Mouse (Mus musculus): ENCODE data around the gene Ccnf.
A peak's percentile ranks its signal among the peaks of the same experiment; 100 is the strongest.

Ccnf gene

DNA sequence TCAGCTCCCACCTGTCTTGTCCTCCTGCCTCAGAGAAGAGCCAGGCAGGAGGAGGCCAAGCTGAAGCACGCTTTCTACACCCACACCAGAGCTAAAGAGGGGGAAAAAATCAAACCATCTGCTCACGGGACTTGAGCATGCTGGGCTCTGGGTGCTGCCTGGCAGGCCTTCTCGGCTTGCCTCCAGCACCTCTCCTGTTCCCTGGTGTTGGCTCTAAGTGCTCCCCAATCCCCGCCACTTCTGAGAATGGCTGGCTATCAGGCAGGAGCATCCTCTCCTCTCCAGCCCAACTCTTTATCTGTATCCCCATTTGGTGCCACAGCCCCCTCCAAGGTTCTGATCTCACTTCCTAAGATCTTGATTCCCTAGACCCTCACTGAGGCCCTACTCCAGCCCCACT lies 52.0 kb downstream of the Ccnf start:
- DNase-seq, result peak; percentile 72

DNA sequence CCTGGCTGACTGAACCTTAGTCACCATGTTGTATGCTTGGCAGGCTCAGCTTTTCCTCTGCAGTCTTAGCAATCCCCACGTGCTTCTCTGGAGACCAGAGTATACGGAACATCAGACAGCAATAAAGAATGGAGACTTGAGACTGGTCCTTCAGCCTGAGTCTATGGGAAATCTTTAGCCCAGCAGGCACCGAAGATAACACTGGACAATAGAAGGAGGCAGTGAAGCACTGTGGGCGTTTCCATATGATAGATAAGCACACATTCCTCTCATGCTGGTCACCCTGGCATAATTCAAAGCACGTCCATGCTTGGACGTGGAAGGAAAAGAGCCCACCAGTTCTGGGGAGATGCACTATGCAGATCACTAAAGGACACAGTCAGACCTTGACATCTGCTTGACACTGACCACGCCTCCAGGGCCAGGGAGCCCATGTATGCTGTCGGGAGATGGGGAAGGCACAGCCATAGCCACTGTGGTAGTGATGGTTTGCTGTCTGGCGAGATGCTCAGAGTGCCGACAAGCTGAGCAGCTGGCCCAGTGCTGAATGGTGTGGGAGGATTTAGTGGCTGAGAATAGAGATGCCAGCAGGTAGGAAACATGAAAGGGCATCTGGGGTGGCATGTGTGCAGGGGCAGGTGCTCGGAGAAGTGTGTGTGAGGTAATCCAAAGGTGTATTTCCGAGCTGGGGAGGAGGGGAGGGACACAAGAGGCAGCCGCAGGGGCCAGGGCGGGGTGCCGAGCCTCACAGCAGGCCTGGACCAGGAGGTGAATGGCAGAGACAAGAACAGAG lies 54.1 kb downstream of the Ccnf start:
- peak; percentile 59 for DNase-seq

DNA sequence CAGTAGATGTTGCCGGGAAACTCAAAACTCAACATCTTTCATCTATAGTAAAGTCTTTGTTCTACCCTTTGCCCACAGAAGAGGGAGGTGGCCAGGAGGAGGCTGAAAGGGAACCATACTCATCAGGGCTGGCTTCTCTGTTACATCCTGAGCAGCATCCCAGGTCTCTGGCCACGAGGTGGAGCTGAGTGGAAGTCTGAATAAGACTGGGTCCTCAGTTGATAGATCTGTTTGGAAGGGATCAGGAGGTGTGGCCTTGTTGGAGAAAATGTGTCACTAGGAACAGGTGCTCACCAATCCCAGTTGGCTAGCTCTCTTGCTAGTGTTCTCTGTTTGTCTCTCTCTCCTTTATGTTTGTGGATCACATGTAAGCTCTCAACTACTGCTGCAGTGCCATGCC lies 55.9 kb downstream of the Ccnf start:
- DNase-seq, result no peak

DNA sequence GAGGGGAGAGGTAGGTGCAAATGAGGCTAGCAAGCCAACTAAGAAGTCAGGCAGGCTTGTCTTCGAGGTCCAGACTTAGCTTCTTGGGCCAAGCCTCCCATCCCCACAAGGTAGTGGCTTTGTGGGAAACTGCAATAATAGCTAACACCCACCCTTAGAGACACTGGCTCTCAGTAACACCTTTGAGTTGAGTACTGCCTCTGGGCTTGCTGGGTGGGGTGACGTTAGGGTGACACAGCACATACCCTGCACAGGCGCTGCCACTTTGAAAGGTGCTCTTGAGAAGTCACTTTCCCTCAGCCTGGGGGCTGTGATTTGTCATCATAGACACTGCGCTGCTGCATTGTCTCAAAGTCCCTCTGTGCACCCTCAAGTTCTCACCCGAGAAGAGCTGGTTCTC lies 57.5 kb downstream of the Ccnf start:
- no peak for DNase-seq

DNA sequence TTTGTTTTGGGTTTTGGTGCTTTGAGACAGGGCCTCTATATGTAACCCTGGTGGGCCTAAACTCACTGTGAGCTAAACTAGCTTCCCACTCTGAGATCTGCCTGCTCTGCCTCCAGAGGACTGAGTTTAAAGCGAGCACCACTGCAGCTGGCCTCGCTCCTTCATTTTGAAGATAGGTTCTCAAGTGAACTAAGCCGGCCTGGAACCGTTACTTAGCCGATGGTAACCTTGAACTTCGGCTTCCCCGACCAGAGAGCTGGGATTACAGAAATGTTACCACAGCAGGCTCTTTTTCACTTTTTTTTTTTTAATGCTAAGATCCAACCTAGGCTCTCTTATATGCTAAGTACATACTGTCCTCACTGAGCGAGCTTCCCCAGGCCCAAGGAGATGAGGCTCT lies 58.0 kb downstream of the Ccnf start:
- DNase-seq, result no peak

DNA sequence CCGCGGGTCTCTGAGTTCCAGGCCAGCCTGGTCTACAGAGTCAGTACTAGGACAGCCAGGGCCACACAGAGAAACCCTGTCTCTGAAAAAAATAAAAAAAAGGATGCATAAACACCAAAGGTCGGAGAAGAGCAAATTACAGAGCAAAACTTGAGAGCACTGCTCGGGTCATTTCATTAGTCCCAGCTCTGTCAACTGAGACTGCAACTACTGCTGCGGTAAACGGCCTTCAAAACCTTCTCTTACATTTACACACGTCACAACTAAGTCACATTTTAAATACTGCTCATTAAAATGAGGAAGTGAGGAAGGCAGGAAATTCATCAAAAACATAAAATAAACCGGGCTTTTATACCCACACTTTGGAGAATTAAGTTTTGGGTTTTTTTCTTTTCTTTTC lies 58.4 kb downstream of the Ccnf start:
- no peak for DNase-seq

DNA sequence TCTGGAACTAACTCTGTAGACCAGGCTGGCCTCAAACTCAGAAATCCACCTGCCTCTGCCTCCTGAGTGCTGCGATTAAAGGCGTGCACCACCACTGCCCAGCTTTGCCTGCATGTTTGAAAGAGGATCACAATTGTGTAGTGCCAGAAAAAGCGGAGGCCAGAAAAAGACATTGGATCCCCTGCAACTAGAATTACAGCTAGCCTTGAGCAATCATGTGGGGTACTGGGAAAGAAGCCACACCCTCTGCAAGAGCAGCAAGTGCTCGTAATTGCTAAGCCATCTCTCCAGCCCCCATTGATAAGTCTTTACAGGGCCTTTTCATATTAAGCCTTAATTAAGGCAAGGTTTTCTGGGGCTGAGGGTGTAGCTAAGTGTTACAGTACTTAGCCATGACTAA lies 59.8 kb downstream of the Ccnf start:
- no peak for DNase-seq

DNA sequence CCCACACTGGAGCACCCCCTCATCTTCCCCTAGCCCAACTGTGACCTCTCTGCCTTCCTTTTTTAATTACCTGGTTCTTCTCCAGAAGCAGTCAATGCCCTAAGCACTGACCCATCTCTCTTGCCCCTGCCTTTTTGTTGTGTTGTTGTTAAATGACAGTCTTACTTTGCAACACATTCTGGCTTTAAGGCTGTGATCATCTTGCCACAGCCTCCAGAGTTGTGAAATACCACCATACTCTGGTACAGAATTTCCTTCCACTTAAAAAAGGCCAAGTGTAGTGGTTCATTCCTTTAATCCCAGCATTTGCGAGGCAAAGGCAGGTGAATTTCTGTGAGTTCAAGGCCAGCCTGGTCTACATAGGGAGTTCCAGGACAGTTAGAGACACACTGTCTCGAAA lies 60.4 kb downstream of the Ccnf start:
- DNase-seq, result no peak

DNA sequence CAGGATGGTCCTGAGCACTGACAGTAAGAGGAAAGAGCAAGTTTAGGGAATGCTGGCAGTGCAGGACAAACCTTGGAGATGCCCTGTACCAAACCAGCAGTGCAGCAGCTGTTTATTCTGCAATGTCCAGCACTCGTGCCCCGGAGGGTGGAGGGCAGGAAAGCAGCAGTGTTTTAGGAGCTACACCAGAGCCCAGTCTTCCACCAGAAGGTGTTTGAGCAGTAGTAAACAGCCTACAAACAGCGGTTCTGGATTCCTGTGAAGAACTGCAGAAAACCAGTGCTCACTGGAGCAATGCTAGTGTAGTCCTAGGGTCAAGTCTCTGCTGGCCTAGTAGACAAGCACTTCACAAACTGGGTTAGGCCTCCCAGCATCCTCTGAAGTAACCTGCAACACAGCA lies 77.0 kb downstream of the Ccnf start:
- DNase-seq, result no peak

DNA sequence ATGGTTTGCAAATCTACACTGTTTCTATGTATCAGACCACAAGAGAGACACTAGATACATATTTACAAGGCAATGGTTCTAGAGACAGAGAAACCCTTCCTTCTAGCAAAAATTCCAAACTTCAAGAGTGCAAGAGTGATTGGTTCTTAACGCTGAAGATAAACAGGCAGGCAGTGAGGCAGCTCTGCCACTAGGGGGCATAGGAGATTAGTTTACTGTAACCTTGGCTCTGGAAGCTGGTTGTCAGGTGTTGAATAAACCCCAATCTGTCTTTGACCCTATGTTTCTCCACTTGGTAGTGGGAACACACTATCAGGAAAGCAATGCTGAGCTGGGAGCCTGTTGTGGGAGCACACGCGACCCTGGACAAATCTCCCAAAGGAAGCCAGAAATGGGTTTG lies 77.9 kb downstream of the Ccnf start:
- peak; percentile 42 for DNase-seq
